Mouse (Mus musculus): ENCODE measurements around the gene Cblb.

The Cblb gene

GRCm38 (mm10) chr16:52031091-52031689 is at the start of gene Cblb:
Cblb (plus strand) TSS chr16:52031225.
- DNase-seq (ENCODE audit: low spot score in 2 of 2), result peak; percentile 94 to 96

DNA sequence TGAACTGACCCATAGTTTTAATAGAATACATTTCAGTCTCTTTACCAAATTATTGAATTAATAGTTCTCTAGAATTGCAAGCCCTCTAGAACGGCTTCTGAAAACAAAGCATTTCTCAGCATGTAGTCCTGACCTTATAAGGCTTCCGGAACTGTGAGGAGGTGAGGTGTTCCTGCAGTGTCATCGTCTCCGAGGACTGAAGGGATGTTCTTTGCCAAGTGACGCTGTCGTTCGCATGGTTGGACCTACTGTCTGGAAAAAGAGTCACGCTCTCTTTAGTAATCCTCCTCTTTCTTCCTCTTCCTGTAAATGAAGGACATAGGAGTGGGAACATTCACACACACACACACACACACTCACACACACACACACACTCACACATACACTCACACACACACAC is 45.6 kb upstream of the Cblb start:
- DNase-seq (ENCODE audit: low spot score in 2 of 2), result no peak

DNA sequence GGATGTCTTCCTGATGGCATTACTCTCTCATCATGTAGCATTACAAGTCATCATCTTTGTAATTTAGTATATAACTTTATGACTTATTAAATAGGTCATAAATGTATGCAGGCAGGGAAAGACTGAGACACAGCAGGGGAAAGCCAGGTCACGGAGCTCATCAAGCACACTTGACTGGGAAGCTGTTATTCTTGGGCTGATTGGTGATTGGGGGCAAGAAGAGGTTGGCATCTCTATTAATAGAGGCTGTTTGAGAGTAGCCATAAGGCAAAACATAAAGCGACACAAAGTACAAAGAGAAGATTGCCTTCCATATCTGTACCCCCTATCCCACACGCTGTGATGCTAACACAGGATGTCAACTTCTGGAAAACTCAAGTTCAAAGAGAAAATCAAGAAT is 44.8 kb upstream of the Cblb start:
- DNase-seq (ENCODE audit: low spot score in 2 of 2), result no peak

- no peak for DNase-seq (ENCODE audit: low spot score in 2 of 2)
Observed at GRCm38 (mm10) chr16:51987085-51987620, 43.9 kb upstream of the Cblb start.

GRCm38 (mm10) chr16:51988027-51988426 is 43.0 kb upstream of the Cblb start:
- DNase-seq (ENCODE audit: low spot score in 2 of 2), result no peak

- no peak for DNase-seq (ENCODE audit: low spot score in 2 of 2)
Observed at GRCm38 (mm10) chr16:51989259-51989658, 41.8 kb upstream of the Cblb start.

DNA sequence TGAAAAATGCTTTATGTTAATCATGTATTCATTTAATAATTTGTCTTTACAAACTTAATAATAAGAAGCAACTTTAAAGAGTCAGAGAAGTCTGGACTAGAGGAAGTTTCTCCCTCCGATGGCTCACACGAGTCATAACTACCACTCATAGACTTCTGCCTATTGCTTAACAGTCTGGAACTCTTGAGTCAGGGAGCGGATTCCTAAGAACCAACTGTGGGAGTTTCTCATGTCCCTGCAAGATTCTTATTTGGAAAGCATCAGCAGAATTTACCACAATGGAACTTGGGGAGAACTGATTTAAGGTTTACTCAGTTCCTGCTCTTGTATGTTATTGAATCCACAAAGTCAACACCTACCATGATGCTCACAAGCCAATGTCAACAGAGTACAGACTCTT is 31.0 kb upstream of the Cblb start:
- no peak for DNase-seq (ENCODE audit: low spot score in 2 of 2)

DNA sequence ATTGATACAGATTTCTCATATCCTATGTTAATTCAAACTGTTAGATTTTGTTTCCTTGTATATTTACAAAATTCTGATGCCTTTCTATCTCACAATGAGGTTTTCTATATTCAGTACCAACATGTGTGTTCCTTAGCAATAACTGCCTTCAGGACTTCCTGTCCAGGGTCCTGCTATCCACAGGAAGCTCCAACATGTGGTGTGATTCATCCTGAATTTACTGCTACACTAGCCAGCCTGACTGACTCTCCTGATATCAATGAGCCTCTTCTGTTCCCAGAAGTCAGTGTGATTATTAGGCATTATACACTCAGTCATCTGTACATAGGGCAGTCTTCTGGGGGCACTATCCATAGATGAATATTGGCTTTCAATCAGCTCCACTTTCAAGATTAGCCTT is 30.2 kb upstream of the Cblb start:
- DNase-seq (ENCODE audit: low spot score in 2 of 2), result no peak

- DNase-seq (ENCODE audit: low spot score in 2 of 2), result no peak
Observed at GRCm38 (mm10) chr16:52007006-52007405, 24.0 kb upstream of the Cblb start.

- DNase-seq (ENCODE audit: low spot score in 2 of 2), result no peak
Observed at GRCm38 (mm10) chr16:52008471-52008870, 22.6 kb upstream of the Cblb start.

DNA sequence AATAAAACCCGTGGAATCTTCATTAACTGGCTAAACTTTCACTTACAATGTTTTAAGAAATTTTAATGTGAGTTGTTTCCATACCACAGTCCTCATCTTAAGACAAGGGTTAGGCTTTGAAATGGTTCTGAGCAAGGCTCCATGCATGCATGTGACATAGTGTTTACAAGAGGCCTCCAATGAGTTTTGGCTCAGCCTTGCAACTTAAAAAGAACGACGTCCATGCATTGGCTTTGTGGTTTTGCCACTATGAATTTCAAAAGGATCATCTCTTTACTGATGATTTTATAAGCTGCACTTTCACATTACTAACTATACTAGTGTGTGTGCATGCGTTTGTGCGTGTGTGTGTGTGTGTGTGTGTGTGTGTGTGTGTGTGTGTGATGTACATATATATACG is 21.6 kb upstream of the Cblb start:
- no peak for DNase-seq (ENCODE audit: low spot score in 2 of 2)

- DNase-seq (ENCODE audit: low spot score in 2 of 2), result no peak
Observed at GRCm38 (mm10) chr16:52012984-52013383, 18.0 kb upstream of the Cblb start.

DNA sequence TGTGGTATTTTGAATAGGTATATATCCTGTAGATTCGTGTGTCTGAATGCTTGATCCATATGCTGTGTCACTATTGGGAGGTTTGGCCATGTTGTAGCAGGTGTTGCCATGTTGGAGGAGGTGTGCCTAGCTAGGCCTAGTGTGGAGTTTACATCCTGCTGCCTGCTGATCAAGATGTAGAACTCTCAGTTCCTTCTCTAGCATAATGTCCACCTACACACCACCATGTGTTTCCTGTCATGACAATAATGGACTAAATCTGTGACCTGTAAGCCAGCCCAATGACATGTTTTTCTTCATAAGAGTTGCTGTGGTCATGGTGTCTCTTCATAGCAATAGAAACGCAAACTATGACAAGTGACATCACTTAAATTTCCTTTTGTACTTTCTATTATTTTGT is 17.2 kb upstream of the Cblb start:
- no peak for DNase-seq (ENCODE audit: low spot score in 2 of 2)

- no peak for DNase-seq (ENCODE audit: low spot score in 2 of 2)
Observed at GRCm38 (mm10) chr16:52023417-52023816, 7.6 kb upstream of the Cblb start.

DNA sequence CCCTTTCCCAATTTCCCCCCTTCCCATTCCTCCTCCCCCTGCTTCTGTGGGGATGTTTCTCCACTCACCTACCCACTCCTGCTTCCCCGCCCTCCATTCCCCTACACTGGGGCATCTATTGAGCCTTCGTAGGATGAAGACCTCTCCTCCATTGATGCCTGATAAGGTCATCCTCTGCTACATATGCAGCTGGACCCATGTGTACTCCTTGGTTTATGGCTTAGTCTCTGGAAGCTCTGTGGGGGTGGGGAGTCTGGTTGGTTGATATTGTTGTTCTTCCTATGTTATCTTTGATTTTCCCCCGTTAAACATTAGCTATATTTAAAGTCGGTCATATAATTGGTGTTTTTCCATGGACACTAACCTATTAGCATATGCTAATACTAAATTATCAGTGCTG is 3.7 kb upstream of the Cblb start:
- no peak for DNase-seq (ENCODE audit: low spot score in 2 of 2)

GRCm38 (mm10) chr16:52029001-52029400 is 2.0 kb upstream of the Cblb start:
- no peak for DNase-seq (ENCODE audit: low spot score in 2 of 2)

GRCm38 (mm10) chr16:52031712-52032251 is 757 bp downstream of the Cblb start:
- DNase-seq (ENCODE audit: low spot score in 2 of 2), result peak; percentile 74 to 78

DNA sequence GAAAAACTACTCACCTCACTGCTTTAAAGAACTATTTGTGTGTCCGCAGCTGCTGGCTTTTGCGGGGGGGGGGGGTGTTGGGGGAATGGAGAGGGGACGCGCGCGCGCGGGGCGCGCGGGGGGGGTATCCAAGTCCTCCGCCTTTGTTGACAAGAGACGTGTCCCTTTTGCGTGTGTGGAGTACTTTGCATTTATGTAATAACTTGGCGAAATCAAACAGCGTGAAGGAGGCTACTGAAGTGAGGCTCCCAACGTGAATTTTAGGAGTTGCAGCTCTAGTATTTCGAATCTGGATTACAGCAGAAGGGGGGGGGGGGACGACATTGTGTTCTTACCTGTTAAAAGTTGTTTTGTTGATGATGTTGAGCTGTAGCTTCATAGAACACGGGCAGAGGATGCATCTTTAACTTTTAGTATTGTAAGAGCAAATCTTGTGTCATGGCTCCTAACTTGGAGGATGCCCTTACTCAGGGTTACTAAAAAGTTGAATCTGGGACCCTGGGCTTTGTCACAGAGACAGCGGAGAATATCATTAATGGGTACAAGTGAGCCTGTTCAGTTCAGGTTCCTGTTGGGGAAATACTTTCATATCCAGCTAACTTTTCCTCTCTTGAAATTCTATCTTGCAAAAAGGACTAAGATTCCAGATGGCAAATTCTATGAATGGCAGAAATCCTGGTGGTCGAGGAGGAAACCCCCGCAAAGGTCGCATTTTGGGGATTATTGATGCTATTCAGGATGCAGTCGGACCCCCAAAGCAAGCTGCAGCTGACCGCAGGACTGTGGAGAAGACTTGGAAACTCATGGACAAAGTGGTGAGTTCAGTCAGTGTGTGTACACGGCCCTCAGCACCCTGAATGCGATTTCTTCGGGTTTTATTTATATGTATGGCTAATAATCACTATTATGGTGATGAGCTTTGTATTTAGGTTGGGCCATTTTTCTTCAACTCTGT is 1.6 kb downstream of the Cblb start:
- DNase-seq (ENCODE audit: low spot score in 2 of 2), result no peak

GRCm38 (mm10) chr16:52033381-52034315 is 2.6 kb downstream of the Cblb start:
- DNase-seq (ENCODE audit: low spot score in 2 of 2), result no peak

DNA sequence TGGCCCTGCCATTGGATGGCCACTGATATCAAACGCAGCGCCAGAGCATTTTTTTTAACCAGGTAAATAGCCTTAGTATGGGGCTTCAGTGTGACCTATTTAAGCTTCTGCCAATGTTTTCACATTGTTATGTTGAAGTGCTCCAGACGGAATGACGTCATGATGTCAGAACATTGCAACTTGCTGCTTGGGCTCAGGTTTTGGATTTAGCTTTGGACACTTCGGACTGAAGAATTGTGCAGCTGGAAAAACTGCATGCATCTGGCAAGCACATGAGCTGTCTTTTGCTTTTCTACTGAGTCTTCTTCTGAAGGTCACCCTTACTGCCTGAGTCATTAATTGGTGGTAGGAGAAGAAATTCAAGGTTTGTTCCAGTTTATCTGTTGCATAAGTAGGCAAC is 3.3 kb downstream of the Cblb start:
- DNase-seq (ENCODE audit: low spot score in 2 of 2), result no peak

- DNase-seq (ENCODE audit: low spot score in 2 of 2), result no peak
Observed at GRCm38 (mm10) chr16:52036295-52036694, 5.3 kb downstream of the Cblb start.

GRCm38 (mm10) chr16:52038283-52038682 is 7.3 kb downstream of the Cblb start:
- DNase-seq (ENCODE audit: low spot score in 2 of 2), result no peak

All from frontal cortex, postnatal 14 days (tissue).